Mouse (Mus musculus) brain, embryonic 18.5 days (tissue): ENCODE results near the gene Vps26b.

Experiments
- DNase-seq: peaks from one replicate; pipeline ENCODE4 v3.0.0-alpha.2; 2012; ENCODE audit warnings: low read depth, low spot score

Vps26b gene

DNA sequence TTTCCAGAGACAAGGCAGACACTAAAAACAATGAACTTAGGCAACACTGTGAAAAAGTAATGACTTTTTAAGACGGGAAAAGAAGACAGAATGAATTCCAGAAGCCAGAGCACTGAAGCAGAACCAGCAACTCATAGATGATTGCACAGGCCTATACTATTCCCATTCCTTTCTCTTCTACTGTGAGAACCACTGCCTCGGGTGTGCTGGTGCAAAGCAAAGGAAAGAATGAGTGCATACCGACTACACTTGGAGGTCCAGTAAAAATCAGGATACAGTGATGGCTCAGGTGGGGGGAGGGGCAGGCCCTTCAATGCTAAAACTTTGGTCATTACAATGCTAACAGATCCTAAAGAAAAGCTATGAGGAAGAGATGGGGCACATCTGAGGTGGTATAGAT is 36.0 kb downstream of the Vps26b start:
- DNase-seq = no peak

DNA sequence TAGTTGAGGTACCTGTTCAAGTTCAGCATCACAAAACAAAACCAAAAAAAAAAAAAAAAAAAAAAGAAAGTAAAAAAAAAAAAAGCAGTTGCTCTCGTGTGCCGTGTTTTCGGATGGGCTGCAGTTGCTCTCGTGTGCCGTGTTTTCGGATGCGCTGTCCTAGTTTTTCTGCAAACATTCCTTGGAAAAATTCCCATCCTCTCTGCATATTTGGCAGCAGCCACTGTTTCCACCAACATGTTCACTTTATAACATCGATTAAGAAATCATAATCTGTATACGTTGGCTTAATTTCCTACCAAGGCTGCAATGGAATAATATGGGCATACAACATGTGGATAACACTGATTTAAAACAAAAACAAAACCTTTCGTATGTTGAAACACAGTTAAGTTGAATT is 36.7 kb downstream of the Vps26b start:
- no peak for DNase-seq

- no peak for DNase-seq
Measured at GRCm38 (mm10) chr9:26990181-26990580, 39.7 kb downstream of the Vps26b start.

GRCm38 (mm10) chr9:26985668-26986277 is 44.1 kb downstream of the Vps26b start:
- no peak for DNase-seq

DNA sequence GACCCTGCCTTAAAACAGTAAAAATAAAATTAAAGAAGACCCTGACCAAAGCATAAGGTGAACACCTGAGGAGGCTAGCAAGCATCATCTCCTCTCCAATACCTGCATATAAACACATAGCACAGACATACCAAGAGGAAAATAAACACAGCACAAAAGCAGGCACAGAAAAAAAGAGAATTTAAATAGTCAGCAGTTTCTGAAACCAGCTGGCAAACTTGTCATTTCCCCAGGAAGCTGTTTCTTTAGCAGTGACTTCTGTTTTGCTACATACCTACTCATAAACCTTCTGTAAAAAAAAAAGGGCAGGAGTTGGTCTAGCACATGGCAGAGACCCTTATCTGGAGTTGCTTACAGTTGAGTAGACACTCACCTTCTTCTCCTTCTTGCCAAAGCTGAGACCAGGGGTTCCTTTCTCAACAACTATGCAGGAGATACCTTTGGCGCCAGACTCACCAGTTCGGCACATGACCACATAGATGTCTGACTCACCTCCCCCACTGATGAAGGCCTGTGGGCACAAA is 44.7 kb downstream of the Vps26b start:
- no peak for DNase-seq

GRCm38 (mm10) chr9:26978776-26979175 is 51.1 kb downstream of the Vps26b start:
- no peak for DNase-seq

GRCm38 (mm10) chr9:26977754-26978153 is 52.1 kb downstream of the Vps26b start:
- no peak for DNase-seq
